Mouse (Mus musculus) testis, postnatal 10 days (tissue): ENCODE results near the gene Aoc3.
"Not testable (repeated sequence)": the region's sequence is repeated elsewhere in the genome, so short reads cannot be mapped to it uniquely, and the experiment has no call there.

ENCODE experiments used
- DNase-seq: peaks from one replicate; pipeline ENCODE4 v3.0.0; 2021; ENCODE audit warnings: low spot score

Aoc3 gene

DNA sequence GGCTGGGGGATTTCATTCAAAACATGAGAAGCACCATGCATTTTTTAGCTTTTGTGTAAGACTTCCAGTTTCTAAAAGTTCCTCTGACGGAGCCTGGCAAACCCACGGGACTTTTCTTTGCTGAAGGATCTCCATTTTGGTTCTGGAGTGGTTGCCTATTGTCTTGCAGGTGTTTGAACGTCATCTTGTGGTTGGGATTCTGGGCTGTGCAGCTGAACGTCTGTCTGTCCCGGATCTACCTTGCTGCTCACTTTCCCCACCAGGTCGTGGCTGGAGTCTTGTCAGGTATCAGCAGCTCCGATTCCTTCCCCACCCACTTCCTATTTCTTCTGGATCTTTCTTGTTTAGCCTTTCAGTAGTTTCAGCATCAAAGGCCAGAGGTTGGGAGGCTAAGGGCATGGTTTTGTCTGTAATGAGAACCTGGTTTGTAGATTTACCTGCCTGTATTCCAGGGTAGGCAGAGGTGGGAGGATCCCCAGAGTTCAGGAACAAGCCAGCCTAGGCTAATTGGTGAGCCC lies 44.1 kb downstream of the Aoc3 start:
- no peak for DNase-seq

DNA sequence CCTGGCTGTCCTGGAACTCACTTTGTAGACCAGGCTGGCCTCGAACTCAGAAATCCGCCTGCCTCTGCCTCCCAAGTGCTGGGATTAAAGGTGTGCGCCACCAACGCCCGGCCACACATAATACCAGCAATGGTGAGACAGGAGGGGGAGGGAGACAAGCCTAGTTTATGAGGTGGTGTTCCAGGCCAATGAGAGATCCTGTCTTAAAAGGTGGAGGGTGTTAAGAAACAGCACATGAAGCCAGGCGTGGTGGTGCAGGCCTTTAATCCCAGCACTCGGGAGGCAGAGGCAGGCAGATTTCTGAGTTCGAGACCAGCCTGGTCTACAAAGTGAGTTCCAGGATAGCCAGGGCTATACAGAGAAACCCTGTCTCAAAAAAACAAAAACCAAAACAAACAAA lies 47.8 kb downstream of the Aoc3 start:
- not testable (repeated sequence) for DNase-seq

DNA sequence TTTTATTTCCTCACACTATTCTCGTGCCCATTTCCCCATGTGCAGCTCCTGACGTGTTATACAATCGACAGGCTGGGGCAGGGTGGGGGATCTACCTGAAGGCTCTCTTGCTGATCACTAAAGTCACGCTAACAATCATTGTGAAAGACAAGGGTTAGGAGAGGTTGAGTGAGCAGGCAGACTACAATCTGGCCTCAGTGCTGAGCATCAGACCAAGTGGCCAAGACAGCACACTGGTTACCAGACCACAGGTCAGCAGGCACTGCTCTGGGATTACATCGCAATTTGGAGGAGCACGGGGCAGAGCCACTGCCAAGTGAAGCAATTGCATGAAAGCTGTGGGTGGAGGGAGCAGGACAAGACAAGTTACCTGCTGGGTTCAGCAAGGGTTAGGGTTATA lies 48.5 kb downstream of the Aoc3 start:
- no peak for DNase-seq

DNA sequence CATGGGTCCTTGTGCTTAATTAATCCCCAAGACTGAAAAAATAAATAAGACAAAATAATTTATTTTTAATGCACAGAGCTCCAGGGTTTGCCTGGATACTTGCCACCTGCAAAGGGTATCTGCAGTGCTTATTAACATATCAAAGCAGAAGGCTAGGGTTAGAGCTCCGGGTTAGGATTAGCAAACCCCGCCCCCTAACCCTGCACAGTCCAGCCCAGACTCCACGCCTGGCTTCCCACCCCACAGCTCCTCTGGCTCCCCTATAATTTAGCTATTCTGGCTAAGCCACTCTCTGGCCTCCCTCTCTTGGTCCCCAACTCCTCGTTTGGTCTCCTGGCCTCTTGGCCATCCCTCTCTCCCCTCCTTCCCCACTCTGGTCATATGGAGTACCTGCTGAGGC lies 51.4 kb downstream of the Aoc3 start:
- DNase-seq, result no peak
